Mouse (Mus musculus) left cerebral cortex, postnatal 36 days (tissue): ENCODE data around the gene Rbp1. TPM values are rescaled to one million over a fixed set of nuclear protein-coding genes. Genes with fewer than 3 reads are reported as not detected.

Experiments used
- DNase-seq, 2 experiments: peaks; one replicate each; pipeline ENCODE4 v3.0.0; 2021 to 2022; ENCODE audit warnings: low spot score in 2 of 2, mixed read lengths in 1 of 2
- intact Hi-C: fragments of 180-260 bp; cut with DNase I; formaldehyde crosslinking; loops from one replicate; pipeline ENCODE4 v1.15.1; 2025
- total RNA-seq, 2 experiments: library from RNA; stranded (reverse); gene quantifications; 2 replicates each; pipeline ENCODE4 v1.2.3; 2021

Gene Rbp1
- total RNA-seq: 1 to 10 TPM; 5.4 to 5.7 TPM

DNA sequence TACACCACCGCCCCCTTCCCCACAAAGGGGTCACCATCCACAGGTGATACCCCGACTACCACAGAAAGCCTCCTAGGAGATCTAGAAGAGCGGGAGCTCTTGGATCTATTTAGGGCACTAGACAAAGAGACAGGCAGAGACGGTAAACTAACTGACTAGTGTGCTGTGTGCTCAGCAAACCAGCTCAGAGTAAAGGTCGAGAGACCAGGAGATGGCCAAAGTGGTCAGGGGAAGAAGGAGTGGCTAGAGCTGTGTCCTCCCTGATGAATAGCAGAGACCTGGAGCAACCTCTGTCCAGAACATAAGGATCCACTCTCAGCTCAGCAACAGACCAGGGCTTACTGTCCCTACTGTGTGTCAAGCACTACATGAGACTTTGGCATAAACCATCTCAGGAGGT is at the start of gene Rbp1:
Gene Rbp1 (plus strand): TSS at position 306 of the 400 bp plus-strand sequence.
- intact Hi-C loops: no loop called here
- no peak for DNase-seq

DNA sequence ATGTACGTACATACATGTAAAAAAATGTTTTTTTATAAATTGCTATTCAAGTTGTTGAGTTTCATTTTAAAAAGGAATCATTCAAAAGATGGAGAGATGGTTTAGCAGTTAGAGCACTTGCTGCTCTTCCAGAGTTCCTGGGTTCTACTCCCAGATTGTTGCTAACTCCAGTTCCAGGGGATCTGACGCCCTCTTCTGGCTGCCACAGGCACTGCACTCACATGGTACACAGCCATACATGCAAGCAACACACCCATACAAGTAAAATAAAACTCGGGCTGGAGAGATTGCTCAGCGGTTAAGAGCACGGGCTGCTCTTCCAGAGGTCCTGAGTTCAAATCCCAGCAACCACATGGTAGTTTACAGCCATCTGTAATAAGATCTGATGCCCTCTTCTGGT is 49.4 kb upstream of the Rbp1 start:
- intact Hi-C loops: no loop called here
- DNase-seq: no peak

DNA sequence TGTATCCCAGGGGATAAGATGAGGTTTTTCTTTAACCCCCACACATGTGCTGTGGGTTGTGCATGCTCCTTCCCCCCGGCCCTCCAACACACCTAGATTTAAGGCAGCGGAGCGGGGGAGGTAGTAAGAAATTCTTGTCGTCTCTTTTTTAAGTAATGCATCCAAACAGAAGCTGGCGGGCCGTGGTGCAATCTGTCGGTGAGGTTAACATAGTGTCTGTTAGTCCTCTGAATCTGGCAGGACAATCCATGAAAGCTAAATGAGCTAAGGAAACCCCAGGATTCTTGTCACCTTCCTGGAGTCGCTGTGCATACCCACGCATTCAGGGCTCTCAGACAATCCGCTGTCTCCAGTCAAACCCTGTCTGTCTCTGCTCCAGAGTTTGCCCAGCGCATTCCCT is 47.9 kb upstream of the Rbp1 start:
- intact Hi-C loops: no loop called here

DNA sequence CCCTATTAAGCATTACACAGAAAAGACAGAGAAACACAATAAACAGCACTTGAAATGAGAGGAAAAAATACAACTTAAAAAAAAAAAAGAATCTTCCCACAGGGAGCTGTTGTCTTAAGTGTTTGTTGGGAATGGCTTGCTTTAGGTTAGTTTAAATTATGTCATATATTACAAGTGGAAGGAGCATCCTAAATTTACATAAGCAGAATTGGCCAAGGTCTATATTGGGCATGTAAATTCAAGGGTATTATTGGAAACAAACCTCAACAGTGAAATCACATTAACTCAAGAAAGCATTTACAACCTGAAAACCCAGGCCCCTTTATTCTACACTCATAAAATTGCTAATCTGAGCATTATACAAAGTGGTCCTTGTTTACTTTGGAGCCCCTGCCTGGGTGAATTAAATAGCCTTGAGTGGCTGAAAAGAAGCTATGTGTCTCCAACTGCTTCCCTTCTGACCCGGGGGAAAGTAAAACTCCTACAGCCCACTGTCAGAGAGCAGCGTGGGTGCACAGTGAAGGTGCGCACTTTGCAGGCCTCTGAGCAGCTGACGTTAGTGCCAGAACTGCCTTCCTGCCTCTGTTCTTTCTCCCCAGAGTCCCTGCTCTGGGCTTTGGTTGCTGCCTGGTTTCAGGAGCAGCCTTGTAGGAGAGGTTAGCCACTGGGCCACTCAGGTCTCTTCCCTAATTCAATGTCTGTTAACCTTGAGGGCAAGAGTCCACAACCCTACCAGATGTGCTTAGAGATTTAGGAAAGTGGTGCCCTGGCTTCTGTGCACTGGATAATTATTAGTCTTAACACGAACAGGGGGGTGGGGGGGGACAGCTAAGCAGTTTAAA is 47.2 kb upstream of the Rbp1 start:
- DNase-seq: no peak
- intact Hi-C loops: no loop called here

More for the DNA sequence above, 47.9 kb upstream of the Rbp1 start:
- peak; percentile 43 to 54 for DNase-seq

DNA sequence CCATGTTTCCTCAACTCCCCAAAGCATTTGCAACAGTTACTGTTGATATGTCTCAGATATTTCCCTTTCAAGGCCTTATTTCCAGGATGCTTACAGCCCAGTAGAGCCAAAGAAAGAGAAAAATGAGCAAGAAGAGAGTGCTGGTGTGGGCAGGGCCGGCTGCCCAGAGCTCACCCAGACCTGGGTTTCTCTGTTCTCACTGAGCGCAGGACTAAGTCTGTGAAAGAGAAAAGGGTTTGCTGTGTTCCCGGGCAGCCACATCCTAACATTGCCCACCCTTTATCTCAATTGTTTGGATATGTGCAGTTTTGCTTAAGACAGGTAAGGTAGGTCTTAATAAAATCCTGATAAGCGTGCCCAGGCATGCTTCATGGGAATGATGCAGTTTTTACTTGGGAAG is 43.0 kb upstream of the Rbp1 start:
- DNase-seq: no peak
- intact Hi-C loops: no loop called here

DNA sequence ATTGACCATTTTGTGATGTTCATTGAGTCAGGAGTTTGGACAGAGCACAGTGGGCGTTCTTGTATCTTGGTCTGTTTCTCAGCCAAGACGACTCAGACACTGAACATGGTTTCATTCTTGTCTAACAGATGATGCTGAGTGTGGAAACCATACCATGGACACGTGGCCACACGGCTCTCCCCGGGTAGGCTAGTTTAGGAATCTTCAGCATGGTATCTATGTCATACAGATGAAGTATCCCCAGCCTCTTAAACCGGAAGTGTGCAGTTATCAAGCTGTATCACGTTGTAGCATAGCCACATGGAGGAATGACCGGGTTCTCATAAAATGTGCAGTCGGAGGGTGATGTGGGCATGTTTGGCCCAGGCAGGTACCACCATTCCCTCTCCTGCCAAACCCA is 42.2 kb upstream of the Rbp1 start:
- DNase-seq: no peak
- intact Hi-C loops: no loop called here

DNA sequence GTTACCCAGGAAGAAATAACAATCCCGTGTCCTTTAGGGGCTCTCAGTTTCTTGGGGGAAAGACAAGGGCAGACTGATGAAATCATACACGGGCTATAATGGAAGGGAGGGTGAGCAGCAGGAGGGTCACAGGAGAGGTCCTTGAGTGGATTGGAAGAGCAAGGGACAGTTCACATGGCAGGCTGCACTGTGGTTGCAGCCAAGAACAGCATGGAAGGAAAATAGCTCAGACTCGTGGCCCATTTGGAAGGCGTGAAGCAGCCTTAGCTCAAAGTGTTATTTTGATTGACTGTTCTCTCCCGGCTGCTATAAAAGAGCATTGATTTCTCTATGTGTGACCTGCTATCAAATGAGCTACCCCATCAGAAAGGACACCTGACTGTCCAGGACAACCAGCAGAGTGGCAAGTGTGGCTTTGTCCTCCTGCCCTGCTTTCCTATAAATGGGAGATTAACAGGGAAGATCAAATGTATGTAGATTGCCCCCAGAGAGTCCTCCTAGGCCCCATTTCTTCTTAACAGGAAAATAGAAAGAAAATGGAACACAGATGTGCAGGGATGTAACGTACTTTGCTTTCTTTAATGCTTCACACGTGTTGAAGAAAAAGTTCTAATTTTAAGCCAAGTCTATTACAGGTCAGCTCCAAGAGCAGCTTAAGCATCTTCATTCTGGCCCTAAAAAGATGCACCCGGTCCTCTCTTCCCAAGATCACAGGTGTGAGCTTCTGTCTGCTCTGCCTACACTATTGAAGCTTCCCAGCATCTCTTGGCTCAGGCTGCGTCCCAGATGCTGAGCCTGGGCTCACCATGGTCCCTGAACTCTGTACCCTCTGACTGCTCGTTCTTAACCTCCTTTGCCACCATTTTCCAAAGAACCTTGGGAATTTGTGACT is 34.8 kb upstream of the Rbp1 start:
- intact Hi-C loops: no loop called here
- DNase-seq: peak in 1 of 2 experiments; percentile 21

DNA sequence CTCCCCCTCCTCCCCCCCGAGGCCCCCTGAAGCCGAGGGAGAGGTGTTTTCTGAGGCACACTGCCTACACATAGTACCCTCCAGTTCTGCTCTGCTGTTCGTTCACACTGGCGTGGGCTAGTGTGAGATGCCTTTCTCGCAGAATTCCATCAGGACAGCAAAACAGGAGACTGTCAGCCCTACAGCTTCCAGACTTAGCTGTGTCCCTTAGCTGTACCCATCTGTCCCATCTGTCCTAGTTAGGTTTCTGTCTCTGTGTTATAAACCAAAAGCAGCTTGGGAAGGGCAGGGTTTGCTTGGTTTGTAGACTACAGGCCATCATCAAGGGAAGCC is 34.2 kb upstream of the Rbp1 start:
- peak; percentile 66 to 67 for DNase-seq
- intact Hi-C loops: no loop called here

DNA sequence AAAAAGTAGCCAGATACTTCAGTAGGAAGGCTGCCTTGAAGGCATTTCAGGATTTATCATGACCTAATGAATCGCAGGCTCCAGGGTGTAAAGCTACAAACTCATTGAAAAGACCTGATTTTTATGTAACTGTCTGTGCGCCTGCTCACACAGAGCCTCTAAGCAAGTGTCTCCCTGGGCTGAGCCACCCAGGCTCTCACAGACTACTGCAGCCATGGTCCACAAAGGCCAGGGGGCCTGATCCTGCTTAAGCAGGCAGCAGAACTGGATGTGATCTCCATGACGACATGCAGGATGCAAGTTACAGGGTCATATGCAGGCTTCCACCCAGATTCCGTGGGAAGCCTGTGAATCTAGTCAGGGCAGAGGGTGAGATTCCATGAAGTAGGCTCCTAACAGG is 29.3 kb upstream of the Rbp1 start:
- DNase-seq: no peak
- intact Hi-C loops: no loop called here

DNA sequence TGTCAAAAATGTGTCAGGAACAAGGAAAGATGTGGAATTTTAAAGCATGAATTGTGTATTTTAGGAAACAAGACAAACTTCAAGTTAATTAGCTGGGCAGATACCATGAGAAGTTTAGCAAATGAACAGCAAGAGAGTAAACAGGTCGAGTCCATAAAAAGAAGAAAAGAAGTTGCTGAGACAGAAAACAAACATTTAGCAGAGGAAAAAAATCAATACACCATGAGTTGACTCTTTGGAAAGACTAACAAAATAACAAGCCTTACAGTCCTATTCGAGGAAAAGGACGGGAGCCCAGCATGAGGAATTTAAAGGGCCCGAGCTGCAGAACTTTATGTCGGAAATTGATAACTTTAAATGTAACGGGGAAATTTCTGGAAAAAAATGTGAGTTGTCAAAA is 25.6 kb upstream of the Rbp1 start:
- DNase-seq: no peak
- intact Hi-C loops: no loop called here

DNA sequence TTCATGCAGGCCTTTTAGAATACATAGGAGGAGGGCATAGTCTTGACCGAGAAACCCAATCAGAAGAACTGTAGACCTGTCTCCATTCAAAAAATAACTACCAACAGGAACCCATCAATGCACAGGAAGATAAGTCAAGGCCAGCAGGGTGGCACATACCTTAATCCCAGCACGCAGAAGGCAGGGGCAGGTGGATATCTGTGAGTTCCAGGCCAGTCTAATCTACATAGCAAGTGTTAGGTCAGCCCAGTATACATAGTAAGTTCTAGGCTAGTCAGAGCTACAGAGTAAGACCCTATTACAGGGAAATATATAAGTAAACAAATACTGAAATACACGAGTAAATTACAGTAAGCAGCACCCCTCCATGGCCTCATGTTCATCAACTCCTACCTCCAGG is 24.9 kb upstream of the Rbp1 start:
- intact Hi-C loops: no loop called here
- no peak for DNase-seq

DNA sequence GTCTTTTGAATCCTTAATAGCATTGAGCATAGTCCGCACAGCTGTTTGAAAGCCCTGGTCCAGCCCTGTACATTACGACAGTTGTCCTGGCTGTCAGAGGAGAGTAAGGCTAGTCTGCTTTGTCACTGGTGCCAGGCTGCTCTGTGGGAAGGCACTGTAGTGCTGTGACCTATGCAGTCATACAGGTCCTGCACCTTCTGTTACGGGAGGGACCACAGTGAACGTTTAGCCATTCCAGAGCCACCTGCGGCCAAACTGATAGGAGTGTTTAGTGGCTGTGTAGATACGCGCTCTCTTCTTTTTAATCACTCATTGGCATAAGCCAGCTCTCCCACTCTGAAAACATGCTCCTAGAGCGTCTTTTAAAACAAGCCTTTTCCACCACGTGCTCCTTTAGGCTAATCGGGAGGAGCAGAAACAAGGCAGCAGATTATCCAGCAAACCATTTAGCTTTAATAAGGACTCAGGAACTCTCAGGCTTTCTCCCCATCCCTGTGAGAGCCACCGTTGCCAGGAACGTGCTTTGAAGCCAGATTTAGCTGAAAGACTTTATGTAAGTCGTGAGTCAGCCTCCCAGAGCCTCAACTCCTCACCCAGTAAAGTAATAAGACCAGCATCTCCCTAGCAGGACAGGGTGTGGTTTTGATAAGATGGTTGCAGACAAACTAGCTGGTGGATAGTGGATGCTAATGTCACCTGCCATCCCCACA is 22.4 kb upstream of the Rbp1 start:
- intact Hi-C loops: loop anchor here (10.0 kb wide), 1 partner anchor 366 kb away; the partner anchor contains the start of gene Clstn2
- peak; percentile 72 to 73 for DNase-seq

DNA sequence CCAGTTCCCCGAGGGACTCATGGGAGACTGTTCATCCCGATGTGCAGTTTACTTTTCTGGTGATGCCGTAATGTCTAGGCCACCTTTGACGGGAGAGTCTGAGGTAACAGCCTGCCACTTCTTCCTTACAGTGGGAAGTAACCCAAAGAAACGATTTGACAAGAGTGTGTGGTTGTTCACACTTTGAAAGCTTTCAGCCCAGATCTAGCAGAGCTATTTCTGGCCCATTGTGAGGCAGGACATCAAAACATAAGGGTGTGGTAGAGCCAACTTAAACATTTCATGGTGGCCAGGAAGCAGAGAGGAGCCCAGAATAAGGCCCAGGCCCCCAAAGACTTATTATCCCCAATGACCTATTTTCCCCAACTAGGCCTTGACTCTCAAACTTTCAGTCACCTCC is 21.1 kb upstream of the Rbp1 start:
- no peak for DNase-seq
- intact Hi-C loops: loop anchor here (10.0 kb wide), 1 partner anchor 367 kb away; the partner anchor contains the start of gene Clstn2

DNA sequence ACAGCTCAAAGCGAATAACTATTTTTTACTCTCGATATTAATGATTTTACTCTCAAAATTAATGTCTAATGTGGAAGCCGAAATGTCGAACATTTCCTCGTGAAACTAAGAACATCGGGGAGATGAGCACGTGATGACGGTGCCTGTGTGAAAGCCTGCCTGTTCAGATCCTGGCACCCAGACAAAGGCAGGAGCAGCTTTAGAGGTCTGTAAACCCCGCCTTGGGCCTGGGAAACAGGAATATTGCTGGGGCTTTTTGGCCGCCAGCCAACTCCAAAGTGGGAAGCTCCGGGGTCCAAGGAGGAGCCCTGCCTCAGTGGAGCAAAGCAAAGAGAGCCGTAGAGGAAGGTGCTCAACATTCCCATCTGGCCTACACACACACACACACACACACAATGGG is 15.0 kb upstream of the Rbp1 start:
- intact Hi-C loops: loop anchor here (10.0 kb wide), 1 partner anchor 373 kb away; the partner anchor contains the start of gene Clstn2
- no peak for DNase-seq

DNA sequence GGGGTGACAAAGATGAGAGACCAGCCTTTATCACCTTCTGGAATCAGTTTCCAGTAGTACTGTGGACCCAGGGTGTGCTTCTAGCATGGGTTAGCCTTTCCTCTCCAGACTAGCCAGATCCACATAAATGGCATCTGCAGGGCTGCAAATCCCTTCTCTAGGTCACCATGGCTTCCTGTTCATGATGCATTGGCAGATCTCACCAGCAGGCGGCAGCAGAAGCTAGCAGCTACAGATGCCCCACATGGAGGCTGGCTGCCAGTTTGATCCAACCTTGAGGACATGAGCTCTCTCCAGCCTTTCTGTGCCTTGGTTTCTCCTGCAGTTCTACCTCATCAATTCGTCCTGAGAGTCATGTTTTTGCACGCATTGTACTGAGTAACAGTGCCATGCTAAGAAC is 13.6 kb upstream of the Rbp1 start:
- intact Hi-C loops: loop anchor here (10.0 kb wide), 1 partner anchor 374 kb away; the partner anchor contains the start of gene Clstn2

DNA sequence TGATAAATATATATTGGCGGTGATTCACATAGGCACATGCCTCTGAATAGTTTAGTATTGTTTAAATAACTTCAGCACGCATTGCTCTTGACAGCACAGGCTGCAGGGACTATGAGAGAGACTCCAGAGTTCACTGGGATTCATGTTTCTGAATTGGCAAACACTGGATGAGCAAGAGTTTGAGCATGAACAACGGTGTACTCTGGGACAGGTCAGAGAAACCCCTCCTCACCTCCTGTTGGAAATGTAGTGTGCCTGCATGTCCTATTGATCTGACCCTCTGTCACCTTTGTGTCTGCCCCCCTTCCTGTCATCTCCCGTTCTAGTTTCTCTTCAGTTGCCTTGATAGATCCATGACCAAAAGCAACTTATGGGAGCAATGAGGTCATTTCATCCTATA is 7.3 kb upstream of the Rbp1 start:
- no peak for DNase-seq
- intact Hi-C loops: no loop called here

More for the DNA sequence above, 13.6 kb upstream of the Rbp1 start:
- peak; percentile 65 to 71 for DNase-seq

DNA sequence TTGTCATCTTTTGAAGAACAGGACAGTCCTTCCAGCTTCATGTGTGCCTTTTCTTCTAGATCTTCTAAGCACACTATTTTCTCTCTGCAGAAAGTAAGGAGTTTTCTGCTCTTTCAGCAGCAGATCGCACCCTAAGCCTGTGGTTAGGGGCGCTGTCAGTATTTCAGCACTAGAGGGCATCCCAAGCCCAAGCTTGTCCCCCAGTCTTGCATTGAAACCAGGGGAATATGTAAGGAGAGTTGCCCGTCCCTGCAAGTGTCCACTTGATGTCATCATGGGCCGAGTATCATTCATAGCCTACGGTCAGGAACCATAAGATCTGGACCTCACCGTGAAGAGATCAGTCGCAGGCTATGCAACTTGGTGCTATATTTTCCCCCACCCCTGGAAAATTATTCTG is 4.8 kb upstream of the Rbp1 start:
- intact Hi-C loops: loop anchor here (2.0 kb wide), 1 partner anchor 121 kb away; no protein-coding TSS in a partner anchor
- no peak for DNase-seq

DNA sequence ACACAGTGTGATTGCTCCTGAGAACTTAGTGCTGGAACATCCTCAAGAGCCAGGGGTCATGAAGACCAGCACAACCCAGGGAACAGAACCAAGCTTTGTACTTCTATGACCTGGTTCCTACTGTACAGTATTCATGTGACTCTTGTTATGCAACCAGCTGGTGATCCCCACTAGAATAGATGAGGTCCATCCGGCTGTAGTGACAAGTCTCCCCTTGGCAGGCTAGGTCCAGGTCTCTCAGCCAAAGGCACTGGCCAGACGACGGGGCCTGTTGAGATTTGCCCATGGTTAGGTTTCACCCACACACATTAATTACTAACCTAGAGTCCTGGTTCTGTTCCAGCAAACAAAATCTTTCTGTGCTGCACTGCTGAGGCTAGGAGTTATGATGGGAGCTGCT is 4.4 kb upstream of the Rbp1 start:
- no peak for DNase-seq
- intact Hi-C loops: loop anchor here (2.0 kb wide), 1 partner anchor 120 kb away; no protein-coding TSS in a partner anchor

DNA sequence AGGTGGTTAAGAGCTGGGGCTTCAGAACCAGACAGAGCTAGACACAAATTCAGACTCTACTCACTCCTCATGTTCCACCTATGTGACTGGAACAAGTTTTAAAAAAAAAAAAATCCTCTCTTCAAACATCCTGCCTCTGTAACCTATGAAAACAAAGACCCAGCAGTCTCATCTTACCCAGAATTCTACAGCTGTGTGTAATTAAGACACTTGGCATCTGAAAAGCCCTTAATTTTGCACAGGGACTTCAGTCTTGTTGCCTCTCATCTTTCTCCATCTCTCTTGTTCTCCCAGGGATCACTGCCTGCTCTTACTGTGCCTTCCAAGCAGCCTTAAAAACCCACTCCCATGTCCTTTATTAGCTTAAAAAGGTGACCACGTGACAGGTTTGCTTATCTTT is 2.1 kb upstream of the Rbp1 start:
- intact Hi-C loops: no loop called here
- DNase-seq: no peak

DNA sequence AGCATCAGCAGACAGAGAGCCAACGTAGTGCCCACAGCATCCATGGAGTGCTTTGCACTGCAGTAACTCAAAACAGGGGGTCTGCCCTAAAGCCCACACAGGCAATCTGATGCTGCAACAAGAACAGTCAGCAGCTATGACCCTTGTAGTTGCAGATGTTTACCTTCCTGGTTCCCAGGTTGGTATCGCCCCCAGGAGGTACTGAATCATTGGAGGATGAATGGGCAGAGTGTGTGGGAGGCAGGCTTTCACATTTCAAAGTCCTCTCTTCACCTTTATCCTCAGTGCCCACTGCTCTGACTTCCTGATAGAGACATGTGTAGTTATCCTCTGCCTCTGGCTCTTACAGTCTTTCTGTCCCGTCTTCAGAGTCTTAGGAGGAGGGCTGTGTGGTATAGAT is 858 bp upstream of the Rbp1 start:
- no peak for DNase-seq
- intact Hi-C loops: no loop called here
